Mouse (Mus musculus): ENCODE measurements at regions not wholly inside any gene's neighbourhood (a gene's known extent, or its start where the extent isn't known, plus 50 kb on each side); places are given as distances from the start of the nearest gene placed in this dataset.

DNA sequence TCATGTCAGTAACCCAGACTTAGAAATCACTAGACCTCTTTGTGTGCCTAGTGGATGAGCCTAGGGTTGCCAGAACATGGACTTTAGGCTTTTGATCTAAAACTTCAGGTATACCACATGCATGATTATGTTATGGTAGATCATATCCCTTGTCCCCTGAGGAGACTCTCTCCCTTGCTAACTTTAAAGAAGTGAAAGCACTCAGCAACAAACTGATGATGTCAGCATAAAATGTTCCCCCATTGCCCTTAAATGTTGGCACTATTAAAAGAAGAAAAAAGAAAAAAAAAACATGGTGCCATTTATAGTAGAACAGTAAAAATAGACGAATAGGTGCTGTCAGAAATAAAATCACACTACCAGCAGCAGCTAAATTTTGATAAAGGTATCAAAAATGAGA is 117.3 kb downstream of the Rbm46 start:
- TF ChIP-seq CTCF (IDR thresholded peaks at IDR 0.05; ENCODE audit: control insufficient read depth, insufficient read depth, insufficient replicate concordance, low read depth, low read length) (no peak), POLR2A (IDR thresholded peaks at IDR 0.05; ENCODE audit: control insufficient read depth, low read depth, low read length) (no peak)

Measured in testis, adult 2 months (tissue).